Mouse (Mus musculus) myocyte (in vitro differentiated cells): ENCODE data around the gene 4932415D10Rik. TPM values are rescaled to one million over a fixed set of nuclear protein-coding genes. Genes with fewer than 3 reads are reported as not detected.

Experiments used
- H3K27me3 ChIP-seq: one replicate; pipeline ENCODE4 v1.6.1; 2011; ENCODE audit not compliant: control insufficient read depth, insufficient read depth, insufficient read length
- H3K36me3 ChIP-seq: one replicate; pipeline ENCODE4 v1.6.1; 2011; ENCODE audit not compliant: control insufficient read depth, insufficient read depth
- H3K4me2 ChIP-seq: one replicate; pipeline ENCODE4 v1.6.1; 2011; ENCODE audit warnings: low read depth, control low read depth
- H3K4me3 ChIP-seq: one replicate; pipeline ENCODE4 v1.5.1; 2011; ENCODE audit warnings: mild to moderate bottlenecking, control low read depth, moderate library complexity
- H3K79me2 ChIP-seq: one replicate; pipeline ENCODE4 v1.6.1; 2011; ENCODE audit not compliant: control insufficient read depth, insufficient read depth
- H3ac ChIP-seq: one replicate; pipeline ENCODE4 v1.6.1; 2011; ENCODE audit not compliant: control insufficient read depth, insufficient read length
- CEBPB ChIP-seq: IDR thresholded peaks from 2 replicates; pipeline ENCODE4 v1.6.1; 2011; ENCODE audit warnings: mild to moderate bottlenecking, moderate library complexity; ENCODE audit not compliant: poor library complexity, insufficient read depth, severe bottlenecking
- E2F4 ChIP-seq: IDR thresholded peaks from one replicate; pipeline ENCODE4 v1.6.1; 2011; ENCODE audit warnings: mild to moderate bottlenecking, control low read depth, moderate library complexity; ENCODE audit not compliant: insufficient read depth
- MAX ChIP-seq: IDR thresholded peaks from one replicate; pipeline ENCODE4 v1.6.1; 2011; ENCODE audit warnings: low read depth, mild to moderate bottlenecking, control low read depth
- MYOD1 ChIP-seq, 3 experiments: IDR thresholded peaks; one replicate each; pipeline ENCODE4 v1.6.1; 2011; ENCODE audit warnings: control low read depth in 2 of 3, low read depth in 2 of 3, mild to moderate bottlenecking in 2 of 3, moderate library complexity in 1 of 3; ENCODE audit not compliant: insufficient read length in 2 of 3, control insufficient read depth in 1 of 3
- MYOG ChIP-seq, 3 experiments: IDR thresholded peaks; one replicate each; pipeline ENCODE4 v1.6.1; 2011; ENCODE audit warnings: control low read depth in 2 of 3, low read depth in 2 of 3, mild to moderate bottlenecking in 2 of 3; ENCODE audit not compliant: insufficient read length in 2 of 3, control insufficient read depth in 1 of 3, insufficient read depth in 1 of 3
- POLR2A ChIP-seq: IDR thresholded peaks from one replicate; pipeline ENCODE4 v1.6.1; 2011; ENCODE audit warnings: low read depth, mild to moderate bottlenecking, control low read depth, moderate library complexity; ENCODE audit not compliant: insufficient read length
- POLR2AphosphoS2 ChIP-seq: IDR thresholded peaks from one replicate; pipeline ENCODE4 v1.6.1; 2011; ENCODE audit warnings: low read depth, control low read depth; ENCODE audit not compliant: insufficient read length
- REST ChIP-seq: IDR thresholded peaks from one replicate; pipeline ENCODE4 v1.6.1; 2011; ENCODE audit warnings: mild to moderate bottlenecking, control low read depth, moderate library complexity; ENCODE audit not compliant: insufficient read depth, insufficient read length
- SRF ChIP-seq: IDR thresholded peaks from one replicate; pipeline ENCODE4 v1.6.1; 2011; ENCODE audit warnings: low read depth; ENCODE audit not compliant: control insufficient read depth, insufficient read length
- TCF12 ChIP-seq: IDR thresholded peaks from one replicate; pipeline ENCODE4 v1.6.1; 2011; ENCODE audit warnings: mild to moderate bottlenecking, control low read depth; ENCODE audit not compliant: poor library complexity, insufficient read depth, severe bottlenecking
- TCF3 ChIP-seq: IDR thresholded peaks from one replicate; pipeline ENCODE4 v1.6.1; 2011; ENCODE audit warnings: low read depth, control low read depth; ENCODE audit not compliant: insufficient read length
- USF1 ChIP-seq: IDR thresholded peaks from one replicate; pipeline ENCODE4 v1.6.1; 2011; ENCODE audit warnings: low read depth, mild to moderate bottlenecking, control low read depth, moderate library complexity
- polyA plus RNA-seq: library from polyadenylated mRNA; unstranded; fragments of >200 nt; fragmentation: generic; extraction: Trizol; gene quantifications from one replicate; pipeline ENCODE4 v1.2.1, GENCODE M21; 2012; ENCODE audit warnings: missing spikeins

The 4932415D10Rik gene
- polyA plus RNA-seq: not detected

GRCm38 (mm10) chr10:82316482-82316881, at the start of gene 4932415D10Rik:
TSS of gene 4932415D10Rik (minus strand) at chr10:82316582.
- Histone ChIP-seq H3K79me2 (no peaks in the 10 kb centered on the region), H3K36me3 (no peaks in the 10 kb centered on the region), H3K27me3 (no peaks in the 10 kb centered on the region), H3K4me2 (no peak within 1 kb of the TSS), H3K4me3 (no peak within 1 kb of the TSS), H3ac (no peak within 1 kb of the TSS)
- no peak for TF ChIP-seq POLR2A
- no peak for TF ChIP-seq MYOD1 (IDR thresholded peaks at IDR 0.05; ENCODE audit: control insufficient read depth in 1 of 3, insufficient read length in 2 of 3, low read depth in 2 of 3)
- TF ChIP-seq USF1: no peak
- no peak for TF ChIP-seq POLR2AphosphoS2
- TF ChIP-seq MAX: no peak

GRCm38 (mm10) chr10:82361911-82362310, 45.5 kb upstream of the 4932415D10Rik start:
- no peak overlapping the region for H3K4me2 ChIP-seq
- H3K36me3 ChIP-seq: peaks cover 3% of the 10 kb centered on the region
- TF ChIP-seq SRF: no peak
- TF ChIP-seq MYOD1 (IDR thresholded peaks at IDR 0.05; ENCODE audit: control insufficient read depth in 1 of 3, insufficient read length in 2 of 3, low read depth in 2 of 3): no peak
- TF ChIP-seq MAX: no peak
- TF ChIP-seq TCF3: no peak
- no peak for TF ChIP-seq CEBPB
- TF ChIP-seq POLR2A: no peak
- no peak for TF ChIP-seq POLR2AphosphoS2
- TF ChIP-seq REST: no peak
- TF ChIP-seq E2F4: no peak
- peaks cover 25% of the 10 kb centered on the region for H3K79me2 ChIP-seq
- no peak overlapping the region for H3K4me3 ChIP-seq
- no peaks in the 10 kb centered on the region for H3K27me3 ChIP-seq
- no peak overlapping the region for H3ac ChIP-seq

GRCm38 (mm10) chr10:82355401-82355800, 39.0 kb upstream of the 4932415D10Rik start:
- peak overlapping the region; percentile 44 for H3K4me3 ChIP-seq
- H3K79me2 ChIP-seq: peaks cover 25% of the 10 kb centered on the region
- peak overlapping the region; percentile 68 for H3K4me2 ChIP-seq
- no peaks in the 10 kb centered on the region for H3K27me3 ChIP-seq
- H3K36me3 ChIP-seq: no peaks in the 10 kb centered on the region
- TF ChIP-seq MAX (no peak), USF1 (no peak), TCF12 (no peak)
- no peak overlapping the region for H3ac ChIP-seq

GRCm38 (mm10) chr10:82354083-82355010, 38.0 kb upstream of the 4932415D10Rik start, which contains the start of gene Gm4924:
TSS of gene Gm4924 (plus strand) at chr10:82354255.
- H3K4me2 ChIP-seq: peak within 1 kb of the TSS; percentile 81
- peak within 1 kb of the TSS; percentile 46 for H3ac ChIP-seq
- peak within 1 kb of the TSS; percentile 44 for H3K4me3 ChIP-seq
- peaks cover 25% of the 10 kb centered on the region for H3K79me2 ChIP-seq
- no peaks in the 10 kb centered on the region for H3K36me3 ChIP-seq
- TF ChIP-seq CEBPB (no peak), USF1 (peak; percentile 87), REST (no peak), E2F4 (no peak), TCF3 (no peak), TCF12 (no peak), POLR2AphosphoS2 (peak; percentile 71), POLR2A (peak; percentile 72), MAX (peak; percentile 19), MYOD1 (IDR thresholded peaks at IDR 0.05; ENCODE audit: control insufficient read depth in 1 of 3, insufficient read length in 2 of 3, low read depth in 2 of 3) (peak in 1 of 3 experiments; percentile 51)
- no peaks in the 10 kb centered on the region for H3K27me3 ChIP-seq

- H3ac ChIP-seq: no peak overlapping the region
- no peak overlapping the region for H3K4me2 ChIP-seq
- no peak overlapping the region for H3K4me3 ChIP-seq
- no peaks in the 10 kb centered on the region for H3K27me3 ChIP-seq
- no peaks in the 10 kb centered on the region for H3K79me2 ChIP-seq
- no peaks in the 10 kb centered on the region for H3K36me3 ChIP-seq
- TF ChIP-seq MAX (no peak), TCF12 (no peak)
These were observed 13.4 kb upstream of the 4932415D10Rik start for GRCm38 (mm10) chr10:82329826-82330225.

GRCm38 (mm10) chr10:82320134-82320533, 3.8 kb upstream of the 4932415D10Rik start:
- TF ChIP-seq SRF (no peak), REST (no peak), POLR2A (no peak), TCF3 (no peak), TCF12 (no peak), MAX (no peak), CEBPB (no peak), MYOD1 (IDR thresholded peaks at IDR 0.05; ENCODE audit: control insufficient read depth in 1 of 3, insufficient read length in 2 of 3, low read depth in 2 of 3) (no peak), MYOG (IDR thresholded peaks at IDR 0.05; ENCODE audit: control insufficient read depth in 1 of 3, insufficient read depth in 1 of 3, insufficient read length in 2 of 3, low read depth in 2 of 3) (no peak), USF1 (no peak), E2F4 (no peak), POLR2AphosphoS2 (no peak)
- no peak overlapping the region for H3ac ChIP-seq
- no peaks in the 10 kb centered on the region for H3K79me2 ChIP-seq
- no peak overlapping the region for H3K4me2 ChIP-seq
- no peaks in the 10 kb centered on the region for H3K27me3 ChIP-seq
- no peak overlapping the region for H3K4me3 ChIP-seq
- H3K36me3 ChIP-seq: no peaks in the 10 kb centered on the region
